Mouse (Mus musculus) heart, adult 10 weeks (tissue): Measurements from ENCODE around the gene Arhgef18. TPM values are rescaled to one million over a fixed set of nuclear protein-coding genes. Genes with fewer than 3 reads are reported as not detected.

Experiments
- polyA plus RNA-seq: library from polyadenylated mRNA; stranded (reverse); fragments of 350-450 nt; fragmentation: Illumina TruSeq; extraction: RNeasy Lipid Tissue Mini Kit (QIAGEN cat#74804); gene quantifications from one replicate; pipeline ENCODE4 v1.2.3, GENCODE M21; 2014; ENCODE audit warnings: low read depth, low replicate concordance

The Arhgef18 gene
- polyA plus RNA-seq = 10.9 TPM

GRCm38 (mm10) chr8:3392771-3393710, at the start of gene Arhgef18:
TSS of gene Arhgef18 (plus strand) at chr8:3393006.

GRCm38 (mm10) chr8:3353189-3353810, 39.5 kb upstream of the Arhgef18 start, which contains the start of gene A430078G23Rik:
TSS of gene A430078G23Rik (plus strand) at chr8:3353415.

GRCm38 (mm10) chr8:3467006-3467885, 74.4 kb downstream of the Arhgef18 start, which contains the start of gene Pex11g:
TSS of gene Pex11g (minus strand) at chr8:3467680.

GRCm38 (mm10) chr8:3470562-3470961, 77.8 kb downstream of the Arhgef18 start, which contains the start of gene Tex45:
TSS of gene Tex45 (plus strand) at chr8:3470862.

GRCm38 (mm10) chr8:3492901-3493844, 100.4 kb downstream of the Arhgef18 start, which contains the start of gene Zfp358:
TSS of gene Zfp358 (plus strand) at chr8:3493138.

GRCm38 (mm10) chr8:3500235-3501090, 107.7 kb downstream of the Arhgef18 start, which contains the start of gene Mcoln1:
TSS of gene Mcoln1 (plus strand) at chr8:3500457.

Other genes with a start within 250 kb of the Arhgef18 start
- 57.1 TPM for gene Insr, start 113.4 kb upstream of the Arhgef18 start, polyA plus RNA-seq
- 0.26 TPM for gene A430078G23Rik, start 39.6 kb upstream of the Arhgef18 start, polyA plus RNA-seq
- gene Pex11g, start 74.7 kb downstream of the Arhgef18 start, polyA plus RNA-seq = 3.0 TPM
- not detected for gene Tex45, start 77.9 kb downstream of the Arhgef18 start, polyA plus RNA-seq
- gene Zfp358, start 100.1 kb downstream of the Arhgef18 start, polyA plus RNA-seq = 28.6 TPM
- gene Mcoln1, start 107.5 kb downstream of the Arhgef18 start, polyA plus RNA-seq = 39.1 TPM
- gene Pnpla6, start 122.4 kb downstream of the Arhgef18 start, polyA plus RNA-seq = 19.1 TPM
- not detected for gene C330021F23Rik, start 175.0 kb downstream of the Arhgef18 start, polyA plus RNA-seq
- gene Camsap3, start 194.3 kb downstream of the Arhgef18 start, polyA plus RNA-seq = 1.6 TPM
- 16.1 TPM for gene Xab2, start 228.3 kb downstream of the Arhgef18 start, polyA plus RNA-seq
- 38.0 TPM for gene Pet100, start 228.5 kb downstream of the Arhgef18 start, polyA plus RNA-seq
- gene Pcp2, start 232.5 kb downstream of the Arhgef18 start, polyA plus RNA-seq = not detected
- gene Stxbp2, start 237.9 kb downstream of the Arhgef18 start, polyA plus RNA-seq = 9.3 TPM